Mouse (Mus musculus) heart, embryonic 15.5 days (tissue): ENCODE measurements around the gene Hoxc4. TPM values are rescaled to one million over a fixed set of nuclear protein-coding genes. Genes with fewer than 3 reads are reported as not detected.
A peak's percentile ranks its signal among the peaks of the same experiment; 100 is the strongest.

Experiments
- ATAC-seq: fragments of 200-750 bp; cut with Nextera tagmentation; replicated peaks from 2 replicates; pipeline ENCODE4 v1.8.0; 2017; ENCODE audit warnings: low read depth, moderate TSS enrichment; ENCODE audit not compliant: insufficient number of reproducible peaks, insufficient read depth, low FRiP score
- H3K27ac ChIP-seq: fragments of 300-500 bp; sonication (generic); 2 replicates; pipeline ENCODE4 v1.5.1; 2015; ENCODE audit warnings: mild to moderate bottlenecking, inconsistent platforms
- H3K27me3 ChIP-seq: fragments of 300-500 bp; sonication (generic); 2 replicates; pipeline ENCODE4 v1.6.1; 2015; ENCODE audit warnings: inconsistent platforms
- H3K36me3 ChIP-seq: fragments of 300-500 bp; sonication (generic); 2 replicates; pipeline ENCODE4 v1.6.1; 2015; ENCODE audit warnings: mild to moderate bottlenecking, inconsistent platforms
- H3K4me1 ChIP-seq: fragments of 300-500 bp; sonication (generic); replicated peaks from 2 replicates; pipeline ENCODE4 v1.6.1; 2015; ENCODE audit warnings: inconsistent platforms
- H3K4me2 ChIP-seq: fragments of 300-500 bp; sonication (generic); 2 replicates; pipeline ENCODE4 v1.6.1; 2015; ENCODE audit warnings: inconsistent platforms, mild to moderate bottlenecking, moderate library complexity
- H3K4me3 ChIP-seq: fragments of 300-500 bp; sonication (generic); 2 replicates; pipeline ENCODE4 v1.5.1; 2015; ENCODE audit warnings: mild to moderate bottlenecking, inconsistent platforms
- H3K9ac ChIP-seq: fragments of 300-500 bp; sonication (generic); 2 replicates; pipeline ENCODE4 v1.6.1; 2015; ENCODE audit warnings: mild to moderate bottlenecking, inconsistent platforms
- H3K9me3 ChIP-seq: fragments of 300-500 bp; sonication (generic); replicated peaks from 2 replicates; pipeline ENCODE4 v1.6.1; 2016; ENCODE audit warnings: inconsistent platforms
- WGBS: fragments of 180-500 bp; shearing (Covaris S2); methylation state at CpG from one replicate; pipeline ENCODE4 v1.1.7; 2015; ENCODE audit warnings: mixed read lengths; 5-methylcytosine and 5-hydroxymethylcytosine counted together
- polyA plus RNA-seq: library from polyadenylated mRNA; unstranded; fragments of >200 nt; fragmentation: Nextera tagmentation; extraction: Ambion mirVana; gene quantifications from 2 replicates; pipeline ENCODE4 v1.2.1, GENCODE M21; 2015

The Hoxc4 gene
- polyA plus RNA-seq = 0.52 and 1.7 TPM in 2 replicates

- ATAC-seq = no peak
- 17% methylated on average over 9 of the region's 9 CpGs for WGBS
- Histone ChIP-seq H3K4me2 (no peak within 1 kb of the TSS), H3K9ac (no peak within 1 kb of the TSS), H3K4me1 (peaks cover 10% of the 10 kb centered on the region), H3K27me3 (peaks cover 99% of the 10 kb centered on the region), H3K9me3 (no peaks in the 10 kb centered on the region), H3K4me3 (no peak within 1 kb of the TSS), H3K36me3 (no peaks in the 10 kb centered on the region), H3K27ac (no peak within 1 kb of the TSS)
These were observed at the start of gene Hoxc4 for GRCm38 (mm10) chr15:103018636-103019035. Gene Hoxc4 (plus strand): TSS chr15:103018934.

DNA sequence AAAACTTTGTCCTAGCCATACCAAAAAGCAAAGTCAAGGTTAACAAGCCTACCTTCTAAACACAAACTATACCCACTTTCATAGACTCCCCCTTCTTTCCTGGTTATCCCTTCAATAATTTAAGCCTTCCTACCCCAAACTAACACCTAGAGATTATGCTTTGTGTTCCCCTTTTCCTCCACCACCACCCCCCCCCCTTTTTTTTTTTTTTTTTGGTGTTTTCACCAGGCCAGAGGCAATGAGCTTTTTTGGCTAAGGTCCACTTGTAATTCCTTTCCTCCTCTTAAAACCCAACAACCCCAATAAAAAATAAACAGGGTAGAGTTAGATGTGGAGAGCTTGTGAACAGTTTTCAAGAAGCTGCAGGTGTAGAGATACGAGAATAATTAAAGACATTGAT lies 49.4 kb upstream of the Hoxc4 start:
- H3K9ac ChIP-seq = no peak overlapping the region
- ATAC-seq = no peak
- no peak overlapping the region for H3K4me2 ChIP-seq
- no peak overlapping the region for H3K27ac ChIP-seq
- WGBS = 40% methylated on average over 1 of the region's 1 CpGs
- H3K4me1 ChIP-seq = peaks cover 10% of the 10 kb centered on the region
- peaks cover 99% of the 10 kb centered on the region for H3K27me3 ChIP-seq
- no peak overlapping the region for H3K4me3 ChIP-seq
- H3K9me3 ChIP-seq = no peaks in the 10 kb centered on the region
- no peaks in the 10 kb centered on the region for H3K36me3 ChIP-seq

GRCm38 (mm10) chr15:102970740-102971139 lies 48.0 kb upstream of the Hoxc4 start:
- H3K9me3 ChIP-seq = no peaks in the 10 kb centered on the region
- no peak overlapping the region for H3K4me2 ChIP-seq
- no peak overlapping the region for H3K27ac ChIP-seq
- H3K36me3 ChIP-seq = no peaks in the 10 kb centered on the region
- 2% methylated on average over 12 of the region's 12 CpGs for WGBS
- peaks cover 97% of the 10 kb centered on the region for H3K27me3 ChIP-seq
- no peak overlapping the region for H3K9ac ChIP-seq
- H3K4me1 ChIP-seq = peaks cover 10% of the 10 kb centered on the region
- ATAC-seq = no peak
- no peak overlapping the region for H3K4me3 ChIP-seq

DNA sequence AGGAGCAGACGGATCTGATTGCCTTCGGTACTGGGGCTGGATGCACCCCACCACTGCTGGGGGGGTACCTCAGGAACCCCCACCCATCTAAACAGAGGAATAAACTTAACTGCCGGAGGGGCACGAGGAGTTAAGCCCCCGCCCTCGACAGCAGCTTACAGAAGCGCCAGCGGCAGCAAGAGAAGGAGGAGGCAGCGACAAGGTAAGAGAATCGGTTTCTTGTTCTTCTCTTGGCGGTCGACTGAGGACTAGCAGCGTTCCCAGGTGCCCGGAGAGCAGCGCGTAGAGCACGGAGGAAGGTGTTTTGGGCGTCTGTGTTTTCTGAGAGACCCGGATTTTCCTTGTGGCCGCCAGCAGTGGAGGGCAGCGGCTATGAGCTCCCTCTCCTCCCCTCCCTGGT lies 46.5 kb upstream of the Hoxc4 start:
- Histone ChIP-seq H3K9ac (no peak overlapping the region), H3K4me3 (no peak overlapping the region), H3K27me3 (peaks cover 97% of the 10 kb centered on the region), H3K9me3 (no peaks in the 10 kb centered on the region), H3K4me1 (peaks cover 6% of the 10 kb centered on the region), H3K27ac (no peak overlapping the region), H3K4me2 (no peak overlapping the region), H3K36me3 (no peaks in the 10 kb centered on the region)
- no peak for ATAC-seq
- WGBS = under 1% methylated on average over 21 of the region's 21 CpGs

GRCm38 (mm10) chr15:102972753-102973152 lies 46.0 kb upstream of the Hoxc4 start:
- WGBS = 7% methylated on average over 6 of the region's 6 CpGs
- H3K4me1 ChIP-seq = peaks cover 8% of the 10 kb centered on the region

GRCm38 (mm10) chr15:102975034-102975433 lies 43.7 kb upstream of the Hoxc4 start:
- Histone ChIP-seq H3K27me3 (peaks cover 98% of the 10 kb centered on the region), H3K4me1 (peaks cover 8% of the 10 kb centered on the region), H3K9ac (no peak overlapping the region), H3K36me3 (no peaks in the 10 kb centered on the region), H3K4me2 (no peak overlapping the region), H3K4me3 (no peak overlapping the region), H3K27ac (no peak overlapping the region), H3K9me3 (no peaks in the 10 kb centered on the region)
- ATAC-seq = no peak
- WGBS = 9% methylated on average over 7 of the region's 7 CpGs

More at GRCm38 (mm10) chr15:102972753-102973152, 46.0 kb upstream of the Hoxc4 start:
- Histone ChIP-seq H3K9me3 (no peaks in the 10 kb centered on the region), H3K4me3 (no peak overlapping the region), H3K27ac (no peak overlapping the region), H3K9ac (no peak overlapping the region), H3K27me3 (peaks cover 97% of the 10 kb centered on the region), H3K36me3 (no peaks in the 10 kb centered on the region), H3K4me2 (no peak overlapping the region)
- ATAC-seq = no peak

DNA sequence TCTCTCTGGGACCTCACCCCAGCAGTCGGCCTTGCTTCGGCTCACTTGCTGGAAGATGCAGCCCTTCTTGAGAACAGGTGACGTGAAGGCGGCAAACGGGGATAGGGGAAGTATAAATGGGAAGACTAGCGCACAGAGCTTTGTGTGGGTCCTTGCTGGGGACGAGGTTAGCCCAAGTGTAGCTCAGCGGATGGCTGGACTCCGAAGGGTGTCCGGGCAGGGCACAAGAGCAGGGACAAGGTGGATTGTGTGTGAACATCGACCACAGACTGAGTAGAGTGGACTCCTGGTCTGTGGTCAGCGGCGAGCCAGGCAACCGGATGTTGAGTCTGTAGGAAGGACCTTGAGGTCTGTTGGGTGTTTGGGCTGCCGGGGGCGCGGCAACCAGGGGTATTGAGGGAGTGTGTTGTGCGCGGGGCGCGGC lies 43.0 kb upstream of the Hoxc4 start:
- no peak overlapping the region for H3K4me2 ChIP-seq
- no peak overlapping the region for H3K4me3 ChIP-seq
- H3K9me3 ChIP-seq = no peaks in the 10 kb centered on the region
- ATAC-seq = no peak
- peaks cover 98% of the 10 kb centered on the region for H3K27me3 ChIP-seq
- H3K4me1 ChIP-seq = peaks cover 8% of the 10 kb centered on the region
- H3K27ac ChIP-seq = no peak overlapping the region
- H3K9ac ChIP-seq = no peak overlapping the region
- no peaks in the 10 kb centered on the region for H3K36me3 ChIP-seq
- WGBS = 2% methylated on average over 21 of the region's 21 CpGs

- Histone ChIP-seq H3K27me3 (peaks cover 98% of the 10 kb centered on the region), H3K4me2 (peak within 1 kb of the TSS; percentile 50), H3K9ac (0 out of 2 replicates have a peak within 1 kb of the TSS, but pooled peaks have one; percentile 21), H3K9me3 (no peaks in the 10 kb centered on the region), H3K4me1 (peaks cover 8% of the 10 kb centered on the region), H3K4me3 (peak within 1 kb of the TSS; percentile 35), H3K27ac (no peak within 1 kb of the TSS), H3K36me3 (no peaks in the 10 kb centered on the region)
- ATAC-seq = no peak
- WGBS = 4% methylated on average over 13 of the region's 20 CpGs
These were observed 42.6 kb upstream of the Hoxc4 start, which contains the start of gene Hoxc9 for GRCm38 (mm10) chr15:102976171-102976570. Gene Hoxc9 (plus strand): TSS chr15:102976439.

DNA sequence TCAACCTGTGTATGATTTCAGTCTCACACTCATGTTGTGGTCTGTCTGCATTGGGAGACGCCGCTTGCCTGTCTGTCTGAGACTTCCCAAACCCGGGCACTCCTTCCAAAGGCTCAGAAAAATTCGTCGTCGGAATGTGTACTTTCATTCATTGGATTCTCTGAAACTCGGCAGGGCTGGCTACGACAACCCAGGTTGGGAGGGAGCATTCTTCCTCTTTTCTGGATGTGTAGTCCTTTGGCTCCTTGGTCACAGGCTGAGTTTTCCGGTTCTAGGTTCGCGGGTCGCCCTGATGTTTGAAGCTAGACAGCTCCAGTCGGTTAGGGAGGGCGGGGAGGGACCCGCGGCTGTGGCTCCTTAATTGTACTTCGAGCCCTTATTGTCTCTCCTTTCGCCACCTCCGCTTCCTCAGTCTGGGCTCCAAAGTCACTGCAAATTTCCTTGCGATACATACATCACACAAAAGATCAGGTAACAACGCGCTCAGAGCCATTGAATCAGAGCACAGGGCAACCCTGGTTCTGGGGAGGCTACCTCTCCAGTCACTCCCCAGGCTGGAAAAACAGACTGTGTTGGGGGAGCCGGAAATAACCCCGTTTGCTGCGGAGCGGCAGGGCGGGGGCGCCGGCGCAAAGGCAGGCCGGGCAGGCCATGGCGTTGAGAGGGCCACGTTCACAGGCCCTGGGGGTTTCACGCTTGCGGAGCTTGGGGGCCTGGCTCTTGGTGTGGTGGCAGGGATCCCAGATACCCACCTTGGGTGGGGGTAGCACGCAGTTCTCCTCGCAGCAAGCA lies 41.9 kb upstream of the Hoxc4 start:
- H3K9ac ChIP-seq = 0 out of 2 replicates have a peak overlapping the region, but pooled peaks have one; percentile 21
- WGBS = 2% methylated on average over 37 of the region's 37 CpGs
- H3K27ac ChIP-seq = no peak overlapping the region
- no peaks in the 10 kb centered on the region for H3K36me3 ChIP-seq
- peak overlapping the region; percentile 35 for H3K4me3 ChIP-seq
- H3K4me1 ChIP-seq = peaks cover 15% of the 10 kb centered on the region
- H3K9me3 ChIP-seq = no peaks in the 10 kb centered on the region
- H3K4me2 ChIP-seq = peak overlapping the region; percentile 50
- no peak for ATAC-seq
- peaks cover 98% of the 10 kb centered on the region for H3K27me3 ChIP-seq

- peaks cover 19% of the 10 kb centered on the region for H3K4me1 ChIP-seq
- H3K9ac ChIP-seq = 0 out of 2 replicates have a peak overlapping the region, but pooled peaks have one; percentile 21
- H3K9me3 ChIP-seq = no peaks in the 10 kb centered on the region
- no peak overlapping the region for H3K27ac ChIP-seq
- H3K27me3 ChIP-seq = peaks cover 98% of the 10 kb centered on the region
- 2% methylated on average over 16 of the region's 16 CpGs for WGBS
- ATAC-seq = no peak
- peak overlapping the region; percentile 50 for H3K4me2 ChIP-seq
- no peaks in the 10 kb centered on the region for H3K36me3 ChIP-seq
- H3K4me3 ChIP-seq = peak overlapping the region; percentile 35
These were observed 41.2 kb upstream of the Hoxc4 start for GRCm38 (mm10) chr15:102977423-102977974.

DNA sequence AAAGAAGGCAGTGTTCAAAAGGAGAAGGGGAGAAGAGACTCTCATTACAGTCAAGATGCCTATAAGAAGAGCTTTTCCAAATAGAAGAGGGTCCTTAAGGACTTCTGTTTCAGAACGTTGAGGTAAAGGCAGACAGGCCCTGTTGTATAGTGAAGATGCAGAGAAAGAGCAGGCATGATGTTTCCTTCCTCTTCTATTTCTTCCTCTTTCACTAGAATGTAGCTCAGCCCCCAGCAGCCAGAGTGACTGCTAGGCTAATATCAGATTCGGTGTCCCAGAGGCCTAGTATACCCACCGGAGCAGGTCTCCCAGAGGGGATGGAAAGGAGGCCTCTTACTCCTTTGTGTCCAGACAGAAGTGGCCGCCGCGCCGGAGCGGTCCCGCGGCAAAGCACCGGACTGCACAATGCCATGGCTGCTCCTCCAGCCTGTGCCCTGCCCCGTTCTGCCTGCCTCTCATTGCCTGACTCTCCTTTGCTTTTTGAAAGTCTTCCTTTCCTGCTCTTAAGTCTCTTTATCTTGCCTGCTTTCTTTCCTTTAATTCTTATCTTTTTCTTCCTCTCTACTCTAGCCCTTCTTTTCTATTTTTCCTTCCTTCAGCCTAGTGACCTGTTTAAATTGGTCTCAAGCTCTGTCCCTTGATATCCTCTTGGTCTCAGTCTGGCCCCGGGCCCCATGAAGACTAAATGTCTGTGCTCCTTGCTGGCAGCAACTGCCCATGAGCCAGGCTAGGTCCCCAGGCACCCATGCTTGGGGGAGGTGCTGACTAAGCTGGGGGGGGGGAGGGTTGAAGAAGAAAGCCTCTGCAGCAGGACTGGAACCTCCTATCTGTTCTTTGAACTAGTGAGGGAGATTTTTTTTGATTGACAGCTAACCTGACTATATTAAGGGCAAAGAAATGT lies 39.9 kb upstream of the Hoxc4 start:
- Histone ChIP-seq H3K36me3 (no peaks in the 10 kb centered on the region), H3K9me3 (no peaks in the 10 kb centered on the region), H3K9ac (no peak overlapping the region), H3K4me1 (peaks cover 19% of the 10 kb centered on the region), H3K27ac (no peak overlapping the region), H3K4me3 (no peak overlapping the region), H3K4me2 (no peak overlapping the region), H3K27me3 (peaks cover 98% of the 10 kb centered on the region)
- no peak for ATAC-seq
- 8% methylated on average over 13 of the region's 13 CpGs for WGBS
